Mouse (Mus musculus) heart, embryonic 15.5 days (tissue): ENCODE measurements around the gene Zfp579. TPM values are rescaled to one million over a fixed set of nuclear protein-coding genes. Genes with fewer than 3 reads are reported as not detected.

Source experiments
- ATAC-seq: fragments of 200-750 bp; cut with Nextera tagmentation; replicated peaks from 2 replicates; pipeline ENCODE4 v1.8.0; 2017; ENCODE audit warnings: low read depth, moderate TSS enrichment; ENCODE audit not compliant: insufficient number of reproducible peaks, insufficient read depth, low FRiP score
- H3K27ac ChIP-seq: fragments of 300-500 bp; sonication (generic); 2 replicates; pipeline ENCODE4 v1.5.1; 2015; ENCODE audit warnings: mild to moderate bottlenecking, inconsistent platforms
- H3K27me3 ChIP-seq: fragments of 300-500 bp; sonication (generic); 2 replicates; pipeline ENCODE4 v1.6.1; 2015; ENCODE audit warnings: inconsistent platforms
- H3K36me3 ChIP-seq: fragments of 300-500 bp; sonication (generic); 2 replicates; pipeline ENCODE4 v1.6.1; 2015; ENCODE audit warnings: mild to moderate bottlenecking, inconsistent platforms
- H3K4me1 ChIP-seq: fragments of 300-500 bp; sonication (generic); replicated peaks from 2 replicates; pipeline ENCODE4 v1.6.1; 2015; ENCODE audit warnings: inconsistent platforms
- H3K4me2 ChIP-seq: fragments of 300-500 bp; sonication (generic); 2 replicates; pipeline ENCODE4 v1.6.1; 2015; ENCODE audit warnings: inconsistent platforms, mild to moderate bottlenecking, moderate library complexity
- H3K4me3 ChIP-seq: fragments of 300-500 bp; sonication (generic); 2 replicates; pipeline ENCODE4 v1.5.1; 2015; ENCODE audit warnings: mild to moderate bottlenecking, inconsistent platforms
- H3K9ac ChIP-seq: fragments of 300-500 bp; sonication (generic); 2 replicates; pipeline ENCODE4 v1.6.1; 2015; ENCODE audit warnings: mild to moderate bottlenecking, inconsistent platforms
- H3K9me3 ChIP-seq: fragments of 300-500 bp; sonication (generic); replicated peaks from 2 replicates; pipeline ENCODE4 v1.6.1; 2016; ENCODE audit warnings: inconsistent platforms
- WGBS: fragments of 180-500 bp; shearing (Covaris S2); methylation state at CpG from one replicate; pipeline ENCODE4 v1.1.7; 2015; ENCODE audit warnings: mixed read lengths; 5-methylcytosine and 5-hydroxymethylcytosine counted together
- polyA plus RNA-seq: library from polyadenylated mRNA; unstranded; fragments of >200 nt; fragmentation: Nextera tagmentation; extraction: Ambion mirVana; gene quantifications from 2 replicates; pipeline ENCODE4 v1.2.1, GENCODE M21; 2015

Zfp579 gene
- polyA plus RNA-seq, 1 experiment from 2014 or later: 22.5 TPM

DNA sequence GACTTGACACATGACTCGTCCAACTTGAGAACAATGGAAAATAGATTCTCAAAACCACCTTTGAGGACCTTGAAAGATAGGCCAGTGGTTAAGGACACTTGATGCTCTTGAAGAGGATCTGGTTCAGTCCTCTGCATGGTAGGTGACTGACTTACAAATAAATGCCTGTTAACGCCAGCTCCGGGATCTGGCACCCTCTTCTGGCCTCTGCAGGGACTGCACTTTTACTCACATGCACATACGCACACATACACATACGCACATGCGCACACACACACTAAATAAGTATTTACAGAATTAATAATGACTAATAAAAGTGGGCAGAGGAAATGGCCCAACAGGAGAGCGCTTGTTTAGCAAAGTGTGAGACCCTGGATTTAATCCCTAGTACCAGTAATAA is 19.1 kb downstream of the Zfp579 start:
- no peaks in the 10 kb centered on the region for H3K27me3 ChIP-seq
- H3K4me2 ChIP-seq: no peak overlapping the region
- no peaks in the 10 kb centered on the region for H3K9me3 ChIP-seq
- H3K9ac ChIP-seq: no peak overlapping the region
- H3K27ac ChIP-seq: no peak overlapping the region
- H3K4me3 ChIP-seq: no peak overlapping the region
- 87% methylated on average over 7 of the region's 7 CpGs for WGBS
- peaks cover 17% of the 10 kb centered on the region for H3K4me1 ChIP-seq
- H3K36me3 ChIP-seq: no peaks in the 10 kb centered on the region
- no peak for ATAC-seq

GRCm38 (mm10) chr7:4975455-4975854 is 20.5 kb downstream of the Zfp579 start:
- 54% methylated on average over 4 of the region's 4 CpGs for WGBS
- Histone ChIP-seq H3K4me1 (peaks cover 20% of the 10 kb centered on the region), H3K27me3 (no peaks in the 10 kb centered on the region), H3K4me2 (no peak overlapping the region), H3K36me3 (no peaks in the 10 kb centered on the region), H3K27ac (no peak overlapping the region), H3K9me3 (no peaks in the 10 kb centered on the region), H3K4me3 (no peak overlapping the region), H3K9ac (no peak overlapping the region)
- ATAC-seq: no peak

DNA sequence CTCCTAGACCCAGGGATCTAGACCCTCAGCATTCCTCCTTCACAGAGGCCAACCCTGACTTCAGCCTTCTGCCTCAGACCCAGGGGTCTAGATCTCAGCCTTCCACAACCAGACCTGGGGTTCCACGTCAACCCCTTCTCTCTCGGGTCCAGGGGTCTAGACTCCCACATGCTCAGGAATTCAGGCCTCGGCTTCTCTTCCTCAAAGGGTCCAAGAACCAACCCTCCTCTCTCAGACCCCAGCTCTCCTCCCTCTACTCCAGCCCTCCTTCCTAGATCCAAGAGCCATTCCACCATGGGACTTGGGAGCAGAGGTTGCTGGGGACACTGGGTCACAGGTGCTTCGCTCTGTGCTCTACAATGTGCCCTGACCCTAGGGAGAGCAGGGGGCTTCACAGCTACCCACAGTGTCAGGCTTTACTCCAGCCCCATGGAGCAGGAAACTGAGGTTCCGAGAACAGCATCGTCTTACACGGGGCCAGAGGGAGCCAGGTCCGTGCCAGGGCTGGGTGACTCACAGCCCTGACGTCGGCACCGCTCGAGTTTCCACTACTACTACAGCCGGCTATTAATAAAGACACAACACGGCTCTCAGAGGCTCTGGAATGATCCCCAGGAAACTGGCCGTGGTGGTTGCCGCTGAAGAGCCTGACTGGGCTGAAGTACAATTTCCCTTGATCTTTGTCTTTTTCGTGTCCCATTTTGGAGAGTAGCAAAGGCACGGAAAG is 23.5 kb downstream of the Zfp579 start:
- Histone ChIP-seq H3K9me3 (no peaks in the 10 kb centered on the region), H3K4me2 (no peak overlapping the region), H3K27me3 (peaks cover 4% of the 10 kb centered on the region; the same call in 1 of the 2 replicates), H3K27ac (peak overlapping the region; percentile 59), H3K9ac (no peak overlapping the region), H3K4me1 (peaks cover 14% of the 10 kb centered on the region), H3K4me3 (no peak overlapping the region), H3K36me3 (no peaks in the 10 kb centered on the region)
- peak; percentile 70 for ATAC-seq
- 39% methylated on average over 18 of the region's 18 CpGs for WGBS

DNA sequence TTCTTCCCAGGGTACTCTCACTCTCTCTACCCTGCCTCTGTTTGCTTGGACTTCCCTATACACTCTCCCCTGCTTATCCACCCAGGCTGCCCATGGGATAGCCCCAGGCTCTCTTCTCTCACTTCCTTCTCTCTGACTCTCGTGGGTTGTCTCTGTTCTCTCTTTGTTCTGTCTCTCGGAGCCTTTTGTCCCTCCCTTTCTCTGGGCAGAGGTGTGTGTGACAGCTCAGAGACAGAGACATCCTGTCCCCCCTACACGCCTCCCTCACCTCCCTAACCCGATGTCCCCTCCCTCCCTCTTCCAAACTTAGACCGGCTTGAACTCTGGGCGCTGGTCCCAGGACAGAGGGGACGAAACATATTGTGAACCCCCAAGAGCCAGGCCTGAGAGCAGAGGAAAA is 24.2 kb downstream of the Zfp579 start:
- H3K27ac ChIP-seq: peak overlapping the region; percentile 59
- no peak overlapping the region for H3K9ac ChIP-seq
- WGBS: 16% methylated on average over 7 of the region's 7 CpGs
- no peaks in the 10 kb centered on the region for H3K36me3 ChIP-seq
- H3K27me3 ChIP-seq: peaks cover 7% of the 10 kb centered on the region; the same call in 1 of the 2 replicates
- H3K4me1 ChIP-seq: peaks cover 14% of the 10 kb centered on the region
- ATAC-seq: no peak
- H3K4me2 ChIP-seq: 0 out of 2 replicates have a peak overlapping the region, but pooled peaks have one; percentile 4
- no peak overlapping the region for H3K4me3 ChIP-seq
- H3K9me3 ChIP-seq: no peaks in the 10 kb centered on the region

DNA sequence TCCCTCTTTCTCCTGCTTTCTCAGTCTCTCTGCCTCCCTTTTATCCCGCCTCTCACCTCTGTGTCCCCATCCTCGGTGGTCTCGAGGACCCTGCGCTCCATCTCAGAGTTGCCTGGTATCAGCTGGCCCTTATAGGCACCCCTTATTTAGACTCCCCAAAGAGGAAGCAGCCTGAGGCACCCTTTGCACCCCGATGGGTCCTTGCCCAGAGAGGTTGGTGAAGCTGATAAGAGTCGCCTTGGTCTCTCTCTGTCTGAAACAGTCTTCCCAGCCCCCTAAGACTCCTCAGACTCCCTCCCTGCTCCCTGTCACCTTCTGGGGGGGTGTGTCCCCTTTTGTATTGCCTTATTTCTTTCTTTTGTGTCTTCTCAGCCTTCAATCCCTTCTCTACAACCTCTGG is 24.9 kb downstream of the Zfp579 start, which contains the start of gene Sbk3:
Sbk3 (minus strand) TSS at position 101 of the 400 bp plus-strand sequence.
- Histone ChIP-seq H3K4me1 (peaks cover 14% of the 10 kb centered on the region), H3K4me2 (0 out of 2 replicates have a peak within 1 kb of the TSS, but pooled peaks have one; percentile 4), H3K9me3 (no peaks in the 10 kb centered on the region), H3K9ac (no peak within 1 kb of the TSS), H3K27ac (peak within 1 kb of the TSS; percentile 59), H3K27me3 (peaks cover 7% of the 10 kb centered on the region; the same call in 1 of the 2 replicates), H3K4me3 (no peak within 1 kb of the TSS), H3K36me3 (no peaks in the 10 kb centered on the region)
- WGBS: 43% methylated on average over 6 of the region's 6 CpGs
- ATAC-seq: no peak

DNA sequence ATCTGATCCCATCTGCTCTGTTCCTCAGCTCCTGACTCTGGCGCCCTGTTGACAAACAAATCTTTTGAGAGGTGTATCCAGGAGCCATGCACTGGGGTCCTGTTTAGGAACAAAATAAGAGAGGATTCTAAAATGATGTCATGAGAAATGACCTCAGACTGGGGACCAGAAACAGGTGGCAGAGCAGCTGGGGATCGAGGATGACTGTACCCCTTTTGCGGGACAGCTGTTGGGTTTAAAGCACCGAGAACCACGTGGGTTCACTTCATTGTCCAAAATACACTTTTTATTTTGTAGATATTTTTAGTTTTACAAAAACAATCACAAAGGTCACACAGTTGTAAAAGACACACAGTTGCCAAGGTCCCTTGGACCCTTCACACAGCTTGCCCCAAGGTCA is 31.0 kb downstream of the Zfp579 start:
- Histone ChIP-seq H3K9ac (no peak overlapping the region), H3K4me2 (no peak overlapping the region), H3K36me3 (no peaks in the 10 kb centered on the region), H3K9me3 (no peaks in the 10 kb centered on the region), H3K27me3 (peaks cover 7% of the 10 kb centered on the region; the same call in 1 of the 2 replicates), H3K4me3 (no peak overlapping the region), H3K4me1 (0 out of 2 replicates have a peak, but pooled peaks cover 3% of the 10 kb centered on the region), H3K27ac (no peak overlapping the region)
- no peak for ATAC-seq
- WGBS: 79% methylated on average over 5 of the region's 5 CpGs

GRCm38 (mm10) chr7:4964272-4964671 is 31.7 kb downstream of the Zfp579 start, which contains the start of gene Sbk2:
Gene Sbk2 (minus strand): TSS chr7:4964406.
- ATAC-seq: peak; percentile 85
- Histone ChIP-seq H3K4me2 (peak within 1 kb of the TSS; percentile 43), H3K4me1 (0 out of 2 replicates have a peak, but pooled peaks cover 3% of the 10 kb centered on the region), H3K4me3 (0 out of 2 replicates have a peak within 1 kb of the TSS, but pooled peaks have one; percentile 2), H3K27ac (no peak within 1 kb of the TSS), H3K27me3 (peaks cover 7% of the 10 kb centered on the region; the same call in 1 of the 2 replicates), H3K9me3 (no peaks in the 10 kb centered on the region), H3K9ac (no peak within 1 kb of the TSS), H3K36me3 (no peaks in the 10 kb centered on the region)
- WGBS: 3% methylated on average over 10 of the region's 10 CpGs

DNA sequence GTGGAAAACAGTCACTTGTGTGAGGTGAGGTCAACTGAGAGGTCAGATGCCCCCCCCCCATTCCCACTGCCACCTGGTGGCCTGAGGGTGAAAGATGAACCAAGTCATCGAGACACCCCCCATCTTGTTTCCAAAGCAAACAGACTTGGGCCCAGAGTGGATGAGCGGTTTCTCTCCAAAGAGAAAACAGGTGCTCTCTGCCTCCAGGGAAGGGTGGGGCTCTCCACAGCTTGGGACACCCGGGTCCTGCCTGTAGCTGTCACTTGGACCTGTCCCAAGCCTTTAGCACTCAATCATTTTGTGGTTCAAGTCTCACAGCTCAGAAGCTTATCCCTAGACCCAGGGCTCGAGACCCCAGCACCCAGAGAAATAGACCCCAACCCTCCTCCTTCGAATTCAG is 32.4 kb downstream of the Zfp579 start:
- H3K4me3 ChIP-seq: no peak overlapping the region
- no peak overlapping the region for H3K9ac ChIP-seq
- ATAC-seq: no peak
- H3K4me2 ChIP-seq: no peak overlapping the region
- no peaks in the 10 kb centered on the region for H3K9me3 ChIP-seq
- H3K36me3 ChIP-seq: no peaks in the 10 kb centered on the region
- no peak overlapping the region for H3K27ac ChIP-seq
- H3K27me3 ChIP-seq: peaks cover 7% of the 10 kb centered on the region; the same call in 1 of the 2 replicates
- WGBS: 67% methylated on average over 5 of the region's 5 CpGs
- H3K4me1 ChIP-seq: 0 out of 2 replicates have a peak, but pooled peaks cover 3% of the 10 kb centered on the region

DNA sequence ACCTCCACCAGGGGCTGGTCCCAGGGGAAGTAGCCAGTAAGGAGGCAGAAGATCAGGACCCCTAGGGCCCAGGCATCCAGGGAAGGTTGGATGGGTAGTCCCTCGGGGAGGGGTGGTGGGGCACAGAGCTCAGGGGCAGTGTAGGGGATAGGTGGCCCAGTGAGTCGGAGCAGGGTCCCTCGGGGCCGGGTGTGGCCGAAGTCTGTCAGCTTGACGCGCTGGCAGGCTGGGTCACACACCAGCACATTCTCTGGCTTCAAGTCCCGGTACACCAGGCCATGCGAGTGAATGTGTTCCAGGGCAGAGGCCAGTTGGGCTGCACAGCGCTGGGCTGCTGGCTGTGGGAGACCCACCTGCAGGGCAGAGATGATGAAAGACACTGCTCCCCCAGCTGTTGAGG is 38.6 kb downstream of the Zfp579 start:
- WGBS: 68% methylated on average over 10 of the region's 10 CpGs
- Histone ChIP-seq H3K9me3 (no peaks in the 10 kb centered on the region), H3K4me3 (no peak overlapping the region), H3K9ac (no peak overlapping the region), H3K4me1 (peaks cover 16% of the 10 kb centered on the region), H3K27me3 (no peaks in the 10 kb centered on the region), H3K4me2 (no peak overlapping the region), H3K27ac (no peak overlapping the region), H3K36me3 (no peaks in the 10 kb centered on the region)
- no peak for ATAC-seq

GRCm38 (mm10) chr7:4953815-4954445 is 42.0 kb downstream of the Zfp579 start:
- Histone ChIP-seq H3K9me3 (no peaks in the 10 kb centered on the region), H3K4me2 (peak overlapping the region; percentile 9; the same call in 1 of the 2 replicates), H3K27me3 (no peaks in the 10 kb centered on the region), H3K9ac (no peak overlapping the region), H3K36me3 (no peaks in the 10 kb centered on the region), H3K27ac (peak overlapping the region; percentile 77), H3K4me1 (peaks cover 23% of the 10 kb centered on the region), H3K4me3 (no peak overlapping the region)
- peak; percentile 68 for ATAC-seq
- 14% methylated on average over 10 of the region's 10 CpGs for WGBS

DNA sequence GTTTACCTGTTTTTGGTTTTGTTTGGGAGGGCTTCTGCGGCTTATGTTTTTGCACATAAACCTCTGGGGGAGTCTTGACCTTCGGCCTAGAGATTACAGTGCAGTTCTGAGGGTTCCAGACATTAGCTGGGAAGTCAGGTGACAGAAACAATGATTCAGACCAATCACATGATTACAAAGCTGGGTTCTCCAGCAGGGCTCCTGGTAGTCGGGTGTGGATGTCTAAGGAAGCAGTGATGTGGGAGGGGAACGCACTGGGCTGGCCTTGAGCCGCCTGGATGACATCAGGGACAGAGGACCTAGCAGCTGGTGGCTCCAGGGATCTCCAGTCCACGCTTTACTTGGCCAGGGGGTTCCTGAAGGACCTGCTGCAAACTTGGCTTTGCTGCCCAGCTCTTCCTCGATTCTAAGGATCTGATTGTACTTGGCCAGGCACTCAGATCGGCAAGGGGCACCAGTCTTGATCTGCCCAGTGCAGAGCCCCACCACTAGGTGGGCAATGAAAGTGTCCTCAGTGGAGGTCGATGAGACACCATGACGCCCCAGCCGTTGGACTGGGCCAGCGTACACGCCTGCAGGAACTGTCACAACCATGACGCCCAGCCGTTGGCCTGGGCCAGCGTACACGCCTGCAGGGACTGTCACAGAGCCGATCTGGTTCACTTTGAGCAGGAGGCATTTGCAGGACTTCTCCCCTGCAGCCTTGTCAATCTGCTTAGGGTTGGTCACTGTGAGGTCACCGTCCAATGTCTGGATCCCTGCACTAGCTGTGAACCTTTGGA is 45.2 kb downstream of the Zfp579 start:
- Histone ChIP-seq H3K27ac (no peak overlapping the region), H3K36me3 (no peaks in the 10 kb centered on the region), H3K9ac (no peak overlapping the region), H3K4me3 (no peak overlapping the region), H3K27me3 (no peaks in the 10 kb centered on the region), H3K4me1 (peaks cover 23% of the 10 kb centered on the region), H3K4me2 (no peak overlapping the region), H3K9me3 (no peaks in the 10 kb centered on the region)
- no peak for ATAC-seq
- 79% methylated on average over 19 of the region's 19 CpGs for whole genome bisulfite sequencing
